Mouse (Mus musculus) bone marrow macrophage, adult 2 months (primary cell): ENCODE results near the gene Trip6.

ENCODE experiments used
- CTCF ChIP-seq: IDR thresholded peaks from 2 replicates; pipeline ENCODE4 v1.5.1; 2012; ENCODE audit warnings: low read depth, mild to moderate bottlenecking, low read length, moderate library complexity
- POLR2A ChIP-seq: IDR thresholded peaks from 2 replicates; pipeline ENCODE4 v1.6.1; 2012; ENCODE audit warnings: mild to moderate bottlenecking, low read depth, low read length, borderline replicate concordance

- no peak for TF ChIP-seq POLR2A
- no peak for TF ChIP-seq CTCF
These were observed 1.1 kb upstream of the Trip6 start for GRCm38 (mm10) chr5:137315084-137315903.
